Mouse (Mus musculus): ENCODE results near the gene Jazf1. TPM values are rescaled to one million over a fixed set of nuclear protein-coding genes. Genes with fewer than 3 reads are reported as not detected.

Jazf1 gene
- polyA plus RNA-seq, 1 experiment = not detected

DNA sequence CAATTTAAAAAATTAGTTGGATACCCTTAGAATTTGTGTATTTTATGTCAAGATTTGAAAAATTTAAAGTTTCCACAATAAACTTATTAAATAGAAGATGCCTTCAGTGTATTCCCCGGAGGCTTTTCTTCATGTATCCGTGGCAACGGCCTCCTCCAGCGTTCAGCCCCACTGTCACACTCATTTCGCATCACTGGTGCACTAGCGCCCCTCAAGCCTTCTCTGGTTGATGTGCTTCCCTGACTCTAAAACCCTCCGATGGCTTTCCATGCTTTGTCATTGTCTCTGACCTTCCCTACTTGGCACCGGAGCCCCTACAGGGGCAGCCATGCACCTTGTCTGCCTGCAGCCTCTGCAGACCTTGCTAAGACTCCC lies 115.9 kb downstream of the Jazf1 start:
- Histone ChIP-seq H3K9me3 (ENCODE audit: control insufficient read depth, low read length) (no peaks in the 10 kb centered on the region), H3K4me1 (ENCODE audit: control insufficient read depth) (no peaks in the 10 kb centered on the region), H3K27me3 (ENCODE audit: control insufficient read depth) (no peaks in the 10 kb centered on the region), H3K4me3 (replicated peaks) (no peak overlapping the region), H3K36me3 (ENCODE audit: control insufficient read depth) (no peaks in the 10 kb centered on the region)
- TF ChIP-seq GATA1 (IDR thresholded peaks at IDR 0.05; ENCODE audit: low read length) (no peak), TAL1 (IDR thresholded peaks at IDR 0.05; ENCODE audit: low read length) (no peak)

DNA sequence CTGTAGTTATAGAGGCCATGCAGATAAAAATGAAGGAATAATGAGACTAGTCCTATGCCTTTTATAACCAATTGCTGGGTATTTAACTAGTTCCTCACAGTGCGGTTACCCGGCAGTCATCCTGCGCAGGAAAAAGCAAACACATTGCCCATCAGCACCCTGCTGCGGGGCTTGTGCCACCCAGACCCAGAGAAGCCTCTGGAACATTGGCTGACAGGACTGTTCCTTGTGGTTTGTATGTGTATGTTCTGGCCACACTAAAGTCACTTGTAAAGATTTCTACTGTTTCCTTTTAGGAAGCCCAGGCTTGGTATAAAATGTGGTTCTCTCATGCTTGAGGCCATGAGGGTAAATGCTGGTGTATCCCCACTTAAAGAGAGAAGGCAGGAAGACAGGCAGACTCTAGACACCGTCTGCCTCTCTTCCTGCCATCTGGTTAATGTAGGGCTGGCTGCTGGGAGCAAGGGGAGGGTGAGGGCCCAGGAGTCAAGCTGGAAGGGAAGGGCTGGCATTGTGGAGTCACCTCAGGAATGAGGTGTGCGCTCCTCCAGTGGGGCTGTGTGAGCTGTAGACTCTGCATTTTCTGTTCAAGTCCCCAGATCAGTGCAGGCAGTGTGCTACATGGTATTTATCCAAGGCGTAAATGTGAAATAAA lies 116.4 kb downstream of the Jazf1 start:
- H3K4me3 ChIP-seq (replicated peaks) = no peak overlapping the region

DNA sequence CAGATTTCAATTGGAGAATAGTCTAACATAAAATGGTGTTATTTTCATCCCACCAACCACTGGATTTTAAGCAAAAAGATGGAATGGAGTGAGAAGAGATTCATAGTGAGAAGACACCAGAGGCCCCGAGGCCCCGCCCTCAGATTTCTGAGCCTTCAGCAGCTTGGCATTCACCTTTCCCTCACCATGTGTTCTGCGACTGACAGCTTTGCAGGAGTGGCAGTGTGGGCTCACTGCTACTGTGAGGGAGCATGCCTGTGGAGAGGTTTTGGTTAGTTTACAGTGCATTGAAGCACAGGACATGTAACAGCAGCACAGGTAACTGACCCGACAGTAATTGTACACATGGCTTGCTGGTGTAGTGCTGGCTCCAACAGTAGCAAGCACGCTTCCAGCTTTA lies 118.1 kb downstream of the Jazf1 start:
- no peaks in the 10 kb centered on the region for H3K36me3 ChIP-seq (ENCODE audit: control insufficient read depth)
- no peaks in the 10 kb centered on the region for H3K27me3 ChIP-seq (ENCODE audit: control insufficient read depth)
- H3K4me1 ChIP-seq (ENCODE audit: control insufficient read depth) = no peaks in the 10 kb centered on the region
- no peaks in the 10 kb centered on the region for H3K9me3 ChIP-seq (ENCODE audit: control insufficient read depth, low read length)
- no peak overlapping the region for H3K4me3 ChIP-seq (replicated peaks)
- no peak for TF ChIP-seq GATA1 (IDR thresholded peaks at IDR 0.05; ENCODE audit: low read length)
- TF ChIP-seq TAL1 (IDR thresholded peaks at IDR 0.05; ENCODE audit: low read length) = no peak

More for the DNA sequence above, 116.4 kb downstream of the Jazf1 start:
- TF ChIP-seq GATA1 (IDR thresholded peaks at IDR 0.05; ENCODE audit: low read length) = no peak
- TF ChIP-seq TAL1 (IDR thresholded peaks at IDR 0.05; ENCODE audit: low read length) = no peak
- Histone ChIP-seq H3K4me1 (ENCODE audit: control insufficient read depth) (no peaks in the 10 kb centered on the region), H3K9me3 (ENCODE audit: control insufficient read depth, low read length) (no peaks in the 10 kb centered on the region), H3K27me3 (ENCODE audit: control insufficient read depth) (no peaks in the 10 kb centered on the region), H3K36me3 (ENCODE audit: control insufficient read depth) (no peaks in the 10 kb centered on the region)

DNA sequence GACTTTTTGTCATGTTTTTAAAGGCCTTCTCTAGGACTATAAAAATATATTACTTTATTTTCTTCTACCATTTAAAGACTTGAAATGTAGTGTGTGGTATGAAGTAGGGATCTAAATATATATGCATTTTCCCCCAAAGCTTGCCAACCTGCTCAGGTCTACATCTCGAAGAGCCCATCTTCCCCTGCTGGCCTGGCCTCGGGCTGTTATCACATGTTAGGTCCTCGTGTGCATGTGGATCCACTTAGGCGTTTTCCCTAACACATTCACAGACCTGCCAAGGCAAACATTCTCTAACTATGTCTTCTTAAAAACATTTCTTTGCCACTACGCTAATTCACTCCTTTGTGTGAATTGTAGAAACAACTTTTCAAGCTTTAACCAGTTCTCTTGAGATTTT lies 125.9 kb downstream of the Jazf1 start:
- TF ChIP-seq GATA1 (IDR thresholded peaks at IDR 0.05; ENCODE audit: low read length) (no peak), TAL1 (IDR thresholded peaks at IDR 0.05; ENCODE audit: low read length) (no peak)

DNA sequence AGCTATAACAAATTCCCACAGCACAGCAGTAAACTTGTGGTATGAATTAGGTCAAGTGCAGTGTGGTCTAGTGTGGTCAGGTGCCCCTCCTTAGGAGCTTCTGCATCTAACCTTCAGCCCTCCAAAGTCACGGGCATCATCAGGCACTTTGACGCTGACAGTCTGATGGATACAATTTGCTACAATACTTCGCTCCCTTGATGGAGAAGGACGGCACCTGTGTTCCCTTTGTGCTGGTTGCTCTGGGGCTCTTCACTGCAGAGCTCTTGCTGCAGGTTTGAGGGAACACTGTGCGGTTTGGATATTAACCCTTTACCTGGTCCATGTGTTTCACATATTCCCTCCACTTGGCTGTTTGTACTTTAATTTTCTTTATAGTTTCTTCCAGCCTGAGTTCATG lies 126.3 kb downstream of the Jazf1 start:
- Histone ChIP-seq H3K4me1 (ENCODE audit: control insufficient read depth) (no peaks in the 10 kb centered on the region), H3K9me3 (ENCODE audit: control insufficient read depth, low read length) (no peaks in the 10 kb centered on the region), H3K4me3 (replicated peaks) (no peak overlapping the region), H3K36me3 (ENCODE audit: control insufficient read depth) (no peaks in the 10 kb centered on the region), H3K27me3 (ENCODE audit: control insufficient read depth) (no peaks in the 10 kb centered on the region)
- TF ChIP-seq GATA1 (IDR thresholded peaks at IDR 0.05; ENCODE audit: low read length) = no peak

More for the DNA sequence above, 125.9 kb downstream of the Jazf1 start:
- Histone ChIP-seq H3K9me3 (ENCODE audit: control insufficient read depth, low read length) (no peaks in the 10 kb centered on the region), H3K27me3 (ENCODE audit: control insufficient read depth) (no peaks in the 10 kb centered on the region), H3K4me1 (ENCODE audit: control insufficient read depth) (no peaks in the 10 kb centered on the region), H3K4me3 (replicated peaks) (no peak overlapping the region), H3K36me3 (ENCODE audit: control insufficient read depth) (no peaks in the 10 kb centered on the region)

DNA sequence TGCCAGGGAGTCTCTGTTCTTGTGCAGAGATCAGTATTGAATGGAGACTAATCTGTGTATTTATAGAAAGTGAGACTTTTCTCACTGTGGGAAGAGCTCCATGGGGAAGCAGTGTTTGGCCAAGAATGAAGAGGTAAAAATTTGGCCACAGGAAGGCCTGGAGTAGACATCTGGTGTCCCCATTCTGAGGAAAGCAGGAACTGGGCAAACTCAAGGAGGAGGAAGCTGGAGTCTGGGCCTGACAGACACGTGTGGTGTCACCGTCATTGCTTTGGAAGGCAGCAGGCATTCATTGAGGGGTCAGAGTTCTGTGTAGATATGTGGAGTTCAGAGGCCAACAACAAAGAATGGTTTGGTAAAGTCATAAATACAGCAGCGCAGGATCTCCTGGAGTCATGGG lies 130.5 kb downstream of the Jazf1 start:
- Histone ChIP-seq H3K27me3 (ENCODE audit: control insufficient read depth) (no peaks in the 10 kb centered on the region), H3K4me1 (ENCODE audit: control insufficient read depth) (no peaks in the 10 kb centered on the region), H3K36me3 (ENCODE audit: control insufficient read depth) (no peaks in the 10 kb centered on the region), H3K4me3 (replicated peaks) (no peak overlapping the region), H3K9me3 (ENCODE audit: control insufficient read depth, low read length) (no peaks in the 10 kb centered on the region)
- TF ChIP-seq GATA1 (IDR thresholded peaks at IDR 0.05; ENCODE audit: low read length) (no peak), TAL1 (IDR thresholded peaks at IDR 0.05; ENCODE audit: low read length) (no peak)

DNA sequence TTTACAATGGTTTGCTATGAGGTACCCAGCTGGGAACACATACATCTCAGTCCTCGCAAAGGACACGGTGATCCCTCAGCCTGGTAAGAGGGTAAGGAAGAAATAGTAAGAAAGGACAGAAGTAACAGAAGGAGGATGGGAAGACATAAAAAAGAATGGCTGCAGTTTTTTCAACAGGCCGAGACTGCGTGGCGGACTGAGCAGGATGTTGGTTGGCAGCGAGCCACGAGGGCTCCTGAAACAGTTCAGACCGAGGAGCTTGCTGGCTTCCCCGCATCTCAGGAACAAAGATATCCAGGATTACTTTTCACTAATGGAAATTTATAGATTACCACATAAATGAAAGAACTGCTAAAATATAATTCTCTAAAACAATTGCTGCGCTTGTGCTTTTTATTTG lies 131.4 kb downstream of the Jazf1 start:
- no peak for TF ChIP-seq TAL1 (IDR thresholded peaks at IDR 0.05; ENCODE audit: low read length)
- TF ChIP-seq GATA1 (IDR thresholded peaks at IDR 0.05; ENCODE audit: low read length) = no peak
- no peaks in the 10 kb centered on the region for H3K4me1 ChIP-seq (ENCODE audit: control insufficient read depth)

DNA sequence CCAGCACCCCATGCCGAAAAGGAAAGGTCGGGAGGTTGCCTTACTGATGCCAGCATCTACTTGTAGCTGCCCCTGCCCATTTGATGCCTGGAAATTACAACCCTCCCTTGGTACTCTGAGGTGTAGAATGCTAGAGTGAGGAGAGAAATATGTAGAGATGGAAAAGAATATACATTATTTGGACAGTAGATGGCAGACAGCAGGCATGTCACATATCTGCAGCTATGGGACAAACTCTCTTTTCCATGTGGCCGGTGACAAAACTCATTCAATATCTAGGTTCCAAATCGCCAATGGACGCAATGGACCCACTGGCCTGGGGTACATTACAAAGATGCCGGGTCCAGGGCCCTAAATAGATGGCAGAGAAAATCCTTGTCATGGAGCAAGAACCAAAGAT lies 134.4 kb downstream of the Jazf1 start:
- Histone ChIP-seq H3K4me1 (ENCODE audit: control insufficient read depth) (no peaks in the 10 kb centered on the region), H3K9me3 (ENCODE audit: control insufficient read depth, low read length) (no peaks in the 10 kb centered on the region), H3K36me3 (ENCODE audit: control insufficient read depth) (no peaks in the 10 kb centered on the region), H3K4me3 (replicated peaks) (no peak overlapping the region), H3K27me3 (ENCODE audit: control insufficient read depth) (no peaks in the 10 kb centered on the region)
- TF ChIP-seq TAL1 (IDR thresholded peaks at IDR 0.05; ENCODE audit: low read length) = no peak
- no peak for TF ChIP-seq GATA1 (IDR thresholded peaks at IDR 0.05; ENCODE audit: low read length)

More for the DNA sequence above, 131.4 kb downstream of the Jazf1 start:
- Histone ChIP-seq H3K9me3 (ENCODE audit: control insufficient read depth, low read length) (no peaks in the 10 kb centered on the region), H3K4me3 (replicated peaks) (no peak overlapping the region), H3K36me3 (ENCODE audit: control insufficient read depth) (no peaks in the 10 kb centered on the region), H3K27me3 (ENCODE audit: control insufficient read depth) (no peaks in the 10 kb centered on the region)

DNA sequence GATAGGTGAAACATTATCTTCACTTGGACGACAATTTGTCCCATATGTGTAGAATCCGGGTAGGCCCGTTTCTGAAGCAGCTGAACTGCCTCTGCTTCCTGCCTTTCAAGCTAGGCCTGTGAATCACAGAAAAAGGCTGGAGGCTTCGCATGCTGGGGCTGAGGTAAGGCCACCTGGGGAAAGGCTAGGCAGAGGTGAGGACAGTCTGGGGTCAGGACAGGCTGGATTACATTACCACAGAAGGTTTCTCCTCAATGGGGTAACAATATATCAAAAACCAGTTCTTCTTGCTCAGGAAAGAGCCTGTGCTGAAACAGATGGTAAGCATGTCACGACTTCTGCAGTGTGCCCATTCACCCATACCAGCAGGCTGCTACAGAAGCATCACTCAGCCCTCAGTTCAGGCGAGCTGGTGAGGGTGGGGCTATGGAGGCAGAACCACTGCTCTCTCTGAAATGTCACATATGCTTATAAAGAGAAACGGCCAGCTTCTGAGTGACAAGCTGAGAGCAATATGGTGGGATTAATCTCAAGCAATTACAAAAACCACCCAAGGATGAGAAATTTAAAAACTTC lies 135.7 kb downstream of the Jazf1 start:
- TF ChIP-seq TAL1 (IDR thresholded peaks at IDR 0.05; ENCODE audit: low read length) (no peak), GATA1 (IDR thresholded peaks at IDR 0.05; ENCODE audit: low read length) (no peak)
- Histone ChIP-seq H3K9me3 (ENCODE audit: control insufficient read depth, low read length) (no peaks in the 10 kb centered on the region), H3K36me3 (ENCODE audit: control insufficient read depth) (no peaks in the 10 kb centered on the region), H3K27me3 (ENCODE audit: control insufficient read depth) (no peaks in the 10 kb centered on the region), H3K4me1 (ENCODE audit: control insufficient read depth) (no peaks in the 10 kb centered on the region), H3K4me3 (replicated peaks) (no peak overlapping the region)

DNA sequence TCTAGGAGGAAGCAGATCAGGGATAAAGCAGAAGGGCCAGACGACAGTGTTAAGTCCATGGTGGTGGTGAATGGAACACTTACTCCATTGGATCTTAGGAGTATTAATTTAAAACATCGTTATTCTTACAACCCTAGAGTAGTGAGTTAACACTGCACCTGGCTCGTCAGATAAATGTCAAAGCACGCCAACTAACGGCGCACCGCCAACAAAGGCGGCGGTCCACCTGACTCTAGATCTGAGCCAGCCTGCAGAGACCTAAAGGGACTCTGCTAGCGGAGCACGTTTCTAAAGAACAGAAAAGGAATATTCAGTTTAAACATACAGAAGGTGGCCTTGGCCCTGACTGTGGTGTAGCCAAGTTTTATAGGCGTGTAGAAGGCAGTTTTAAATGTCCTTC lies 139.1 kb downstream of the Jazf1 start:
- H3K4me1 ChIP-seq (ENCODE audit: control insufficient read depth) = no peaks in the 10 kb centered on the region
- H3K4me3 ChIP-seq (replicated peaks) = no peak overlapping the region
- TF ChIP-seq GATA1 (IDR thresholded peaks at IDR 0.05; ENCODE audit: low read length) = no peak
- no peak for TF ChIP-seq TAL1 (IDR thresholded peaks at IDR 0.05; ENCODE audit: low read length)
- H3K9me3 ChIP-seq (ENCODE audit: control insufficient read depth, low read length) = no peaks in the 10 kb centered on the region
- no peaks in the 10 kb centered on the region for H3K27me3 ChIP-seq (ENCODE audit: control insufficient read depth)
- no peaks in the 10 kb centered on the region for H3K36me3 ChIP-seq (ENCODE audit: control insufficient read depth)
